In the genomic region with DNA sequence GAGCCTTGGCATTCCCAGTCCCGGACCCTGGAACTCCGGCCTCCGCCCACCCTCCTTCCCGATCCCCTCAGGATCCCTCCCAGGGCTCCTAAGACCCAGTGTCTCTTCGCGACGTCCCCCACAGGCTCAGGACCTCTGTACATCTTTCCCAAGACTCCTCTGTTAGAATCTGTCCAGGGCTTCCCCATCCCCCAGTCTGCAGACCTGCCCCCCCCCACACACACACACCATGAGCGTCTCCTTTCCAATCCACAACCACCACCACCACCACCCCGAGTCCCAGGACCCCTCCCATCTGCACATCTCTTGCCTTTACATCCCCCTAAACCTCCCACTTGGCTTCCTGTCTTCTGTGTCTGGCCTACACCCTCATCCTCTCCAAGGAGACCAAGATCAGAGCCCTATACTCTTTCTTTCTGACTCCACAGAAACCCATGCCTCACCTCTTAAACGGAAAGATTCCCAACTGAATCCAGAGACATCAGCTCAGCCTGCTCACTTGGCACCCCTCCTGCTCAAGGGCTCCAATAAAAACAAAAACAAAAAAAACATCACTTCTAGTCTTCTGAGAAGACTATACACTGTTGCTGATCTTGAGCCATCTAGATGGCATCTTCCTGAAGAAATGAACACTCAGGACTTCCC, we compare ENCODE assay signal across 8 mouse cellular contexts. TPM values are rescaled to one million over a fixed set of nuclear protein-coding genes. Genes with fewer than 3 reads are reported as not detected.
DNase-seq lines count a peak whose midpoint lies in the region; TF ChIP-seq lines count a peak whose summit lies in the region.

No protein-coding gene starts in this region.

- H3ac ChIP-seq in myocyte (ENCODE audit: control insufficient read depth, insufficient read length) = peak overlapping the region; percentile 33

- no peaks in the 10 kb centered on the region for H3K79me2 ChIP-seq in liver, adult 2 months (ENCODE audit: control insufficient read depth, insufficient read depth, low read length)
- H3K79me2 ChIP-seq in myocyte (ENCODE audit: control insufficient read depth, insufficient read depth) = no peaks in the 10 kb centered on the region

- WGBS in liver, adult 2 months = 14% methylated on average over 10 of the region's 10 CpGs

- no peaks in the 10 kb centered on the region for H3K36me3 ChIP-seq in liver, adult 2 months (ENCODE audit: control insufficient read depth, insufficient read depth, low read length)
- no peaks in the 10 kb centered on the region for H3K36me3 ChIP-seq in myocyte (ENCODE audit: control insufficient read depth, insufficient read depth)

- H3K4me2 ChIP-seq in myocyte (ENCODE audit: low read depth) = peak overlapping the region; percentile 71

- peak overlapping the region; percentile 74 for H3K4me3 ChIP-seq in liver, adult 2 months (ENCODE audit: insufficient read depth, low read depth, low read length)
- peak overlapping the region; percentile 79 for H3K4me3 ChIP-seq in brown adipose tissue, adult 24 weeks (ENCODE audit: insufficient read depth, low read depth, low read length)
- H3K4me3 ChIP-seq in myocyte = peak overlapping the region; percentile 39

- H3K27ac ChIP-seq in liver, adult 2 months (replicated peaks; ENCODE audit: insufficient read depth, low read depth, low read length) = no peak overlapping the region
- no peak overlapping the region for H3K27ac ChIP-seq in brown adipose tissue, adult 24 weeks (replicated peaks; ENCODE audit: low read depth, low read length)

- H3K4me1 ChIP-seq in liver, adult 2 months (ENCODE audit: control insufficient read depth, insufficient read depth, low read length) = 0 out of 2 replicates have a peak, but pooled peaks cover 3% of the 10 kb centered on the region
- H3K4me1 ChIP-seq in brown adipose tissue, adult 24 weeks (ENCODE audit: control insufficient read depth, insufficient read depth, insufficient read length, low read length) = peaks cover 13% of the 10 kb centered on the region

- no peaks in the 10 kb centered on the region for H3K27me3 ChIP-seq in liver, adult 2 months (ENCODE audit: control insufficient read depth, insufficient read depth, low read length)
- H3K27me3 ChIP-seq in myocyte (ENCODE audit: control insufficient read depth, insufficient read depth, insufficient read length) = no peaks in the 10 kb centered on the region

- no peak for TF ChIP-seq POLR2A in liver, adult 2 months (IDR thresholded peaks at IDR 0.05; ENCODE audit: extremely low read depth, insufficient read depth, low read length)
- TF ChIP-seq POLR2A in myocyte (IDR thresholded peaks at IDR 0.05; ENCODE audit: insufficient read length, low read depth) = no peak

- no peak for TF ChIP-seq CTCF in liver, adult 2 months (IDR thresholded peaks at IDR 0.05; ENCODE audit: low read depth, low read length)

- H3K9ac ChIP-seq in liver, adult 2 months (ENCODE audit: low read depth, low read length) = peak overlapping the region; percentile 88

- DNase-seq in liver, adult 2 months (ENCODE audit: extremely low read depth, low read depth, low spot score) = no peak
- no peak for DNase-seq in liver
- DNase-seq in induced T-regulatory cell, adult 2 months (ENCODE audit: low read depth) = peak; percentile 37
- DNase-seq in left cerebral cortex, adult 9 months (ENCODE audit: low spot score in 2 of 2) = no peak
- DNase-seq in cerebellum, adult 8-10 months = no peak
- no peak for DNase-seq in spleen, adult 12 weeks (ENCODE audit: low spot score)

TF ChIP-seq in myocyte, 11 proteins besides CTCF, POLR2A, EP300 and RAD21:
- TF ChIP-seq MAX (IDR thresholded peaks at IDR 0.05; ENCODE audit: low read depth) (no peak), E2F4 (IDR thresholded peaks at IDR 0.05; ENCODE audit: insufficient read depth) (no peak), TCF12 (IDR thresholded peaks at IDR 0.05; ENCODE audit: insufficient read depth, poor library complexity, severe bottlenecking) (no peak), MYOD1 (IDR thresholded peaks at IDR 0.05; ENCODE audit: control insufficient read depth in 1 of 3, insufficient read length in 2 of 3, low read depth in 2 of 3) (no peak), CEBPB (IDR thresholded peaks at IDR 0.05; ENCODE audit: insufficient read depth, poor library complexity, severe bottlenecking) (no peak)

RNA-seq across cellular contexts. Expression of a gene that starts 0.6 kb away (rescaled TPM):
- total RNA-seq in liver, adult 2 months (2014; rRNA removed) = 3.2 TPM in 2 replicates
- polyA plus RNA-seq in liver, adult 2 months (2012; rRNA removed) = 5.3 and 8.0 TPM in 2 replicates
- polyA plus RNA-seq in brown adipose tissue, adult 24 weeks (2012; ENCODE audit: insufficient read depth, insufficient read length, missing spikeins) = 11.1 and 12.3 TPM in 2 replicates
- 18.0 TPM for polyA plus RNA-seq in myocyte (2012; fragmentation: generic; extraction: Trizol)

RNA-seq across cellular contexts. Expression of a gene that starts 33.1 kb away (rescaled TPM):
- total RNA-seq in liver, adult 2 months (2014; rRNA removed) = not detected in 2 replicates
- polyA plus RNA-seq in liver, adult 2 months (2012; rRNA removed) = 0.22 and 3.9 TPM in 2 replicates
- 3.6 and 8.0 TPM in 2 replicates for polyA plus RNA-seq in brown adipose tissue, adult 24 weeks (2012; ENCODE audit: insufficient read depth, insufficient read length, missing spikeins)
- polyA plus RNA-seq in myocyte (2012; fragmentation: generic; extraction: Trizol) = not detected

RNA-seq across cellular contexts. Expression of a gene that starts 50.3 kb away (rescaled TPM):
- 0.13 and 0.37 TPM in 2 replicates for total RNA-seq in liver, adult 2 months (2014; rRNA removed)
- polyA plus RNA-seq in liver, adult 2 months (2012; rRNA removed) = 0.24 and 0.34 TPM in 2 replicates
- 0.28 TPM in 1 of 2 replicates, not detected in the other for polyA plus RNA-seq in brown adipose tissue, adult 24 weeks (2012; ENCODE audit: insufficient read depth, insufficient read length, missing spikeins)
- 0.19 TPM for polyA plus RNA-seq in myocyte (2012; fragmentation: generic; extraction: Trizol)

RNA-seq across cellular contexts. Expression of a gene that starts 59.6 kb away (rescaled TPM):
- 0.13 and 0.18 TPM in 2 replicates for total RNA-seq in liver, adult 2 months (2014; rRNA removed)
- polyA plus RNA-seq in liver, adult 2 months (2012; rRNA removed) = 0.06 and 0.24 TPM in 2 replicates
- polyA plus RNA-seq in brown adipose tissue, adult 24 weeks (2012; ENCODE audit: insufficient read depth, insufficient read length, missing spikeins) = not detected in 2 replicates
- 2.4 TPM for polyA plus RNA-seq in myocyte (2012; fragmentation: generic; extraction: Trizol)
